In the genomic region with DNA sequence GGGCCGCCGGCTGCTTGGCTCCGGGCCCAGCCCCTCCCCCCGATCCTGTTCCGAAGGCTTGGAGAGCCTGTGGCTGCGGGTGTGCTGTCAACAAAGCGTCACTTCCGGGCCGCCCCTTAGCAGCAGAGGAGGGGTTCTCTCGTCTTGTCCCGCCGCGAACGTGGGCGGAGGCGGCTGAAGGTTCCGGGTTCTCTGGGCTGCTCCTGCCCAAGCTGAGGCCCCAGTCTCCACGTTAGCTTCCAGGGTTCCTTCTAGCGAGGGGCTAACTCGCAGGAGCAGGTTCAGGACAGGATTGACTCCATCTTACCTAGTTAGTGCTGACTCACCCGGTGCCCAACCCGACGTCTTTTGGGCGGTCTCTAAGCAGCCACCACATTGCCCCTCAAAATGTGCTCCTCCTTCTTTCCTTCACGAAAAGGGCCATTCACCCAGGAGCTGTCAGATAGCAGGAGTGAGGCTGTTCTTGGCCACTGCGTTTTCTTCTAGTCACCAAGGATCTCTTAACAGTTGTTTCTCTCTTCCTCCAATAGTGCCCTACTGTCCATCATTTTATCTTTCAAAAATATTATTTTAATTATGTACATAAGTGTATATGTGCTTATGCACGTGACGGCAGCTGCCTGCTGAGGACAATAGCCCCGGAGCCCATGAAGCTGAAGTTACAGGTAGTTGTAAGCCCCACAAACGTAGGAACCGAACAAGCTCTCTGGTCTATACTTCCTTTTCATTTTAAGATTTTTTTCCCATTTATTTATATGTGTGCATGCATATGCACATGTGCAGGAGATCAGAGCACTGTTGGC, we compare ENCODE assay signal across 8 mouse cellular contexts. TPM values are rescaled to one million over a fixed set of nuclear protein-coding genes. Genes with fewer than 3 reads are reported as not detected.
DNase-seq lines count a peak whose midpoint lies in the region; ATAC-seq lines count a peak whose summit lies in the region.

TSS of gene Zer1 (minus strand) at position 114 of the 803 bp plus-strand sequence.

- peak; percentile 96 for ATAC-seq in hindbrain, embryonic 12.5 days (ENCODE audit: low FRiP score)

- H3K36me3 ChIP-seq in hindbrain, embryonic 12.5 days: no peaks in the 10 kb centered on the region

- peak; percentile 97 for DNase-seq in Muller cell, postnatal 12 days (ENCODE audit: inconsistent ontology term)
- DNase-seq in cerebellum, adult 9-11 months: peak; percentile 96
- peak; percentile 92 to 93 for DNase-seq in frontal cortex, postnatal 10 days (ENCODE audit: low spot score in 2 of 2)
- DNase-seq in layer of hippocampus, postnatal 14 days (ENCODE audit: low spot score in 2 of 2): peak; percentile 95 to 96
- DNase-seq in lung, postnatal 14 days: peak; percentile 97
- DNase-seq in retina, adult 2 months (ENCODE audit: low read depth, low spot score): peak; percentile 85
- peak; percentile 92 to 93 for DNase-seq in thymus, postnatal 36 days

- peaks cover 33% of the 10 kb centered on the region for H3K4me1 ChIP-seq in hindbrain, embryonic 12.5 days

- WGBS in hindbrain, embryonic 12.5 days: 12% methylated on average over 26 of the region's 31 CpGs

- no peaks in the 10 kb centered on the region for H3K27me3 ChIP-seq in hindbrain, embryonic 12.5 days

- no peaks in the 10 kb centered on the region for H3K9me3 ChIP-seq in hindbrain, embryonic 12.5 days (replicated peaks)

- H3K4me2 ChIP-seq in hindbrain, embryonic 12.5 days (replicated peaks): peak within 1 kb of the TSS; percentile 93

- peak within 1 kb of the TSS; percentile 92 for H3K9ac ChIP-seq in hindbrain, embryonic 12.5 days

- H3K27ac ChIP-seq in hindbrain, embryonic 12.5 days: peak within 1 kb of the TSS; percentile 84

- peak within 1 kb of the TSS; percentile 86 for H3K4me3 ChIP-seq in hindbrain, embryonic 12.5 days

RNA-seq across cellular contexts. Expression of gene Zer1, which starts in this region (rescaled TPM):
- polyA plus RNA-seq in hindbrain, embryonic 12.5 days (2016; fragmentation: Nextera tagmentation; extraction: Ambion mirVana): 11.8 and 12.6 TPM in 2 replicates
- 100 to 1,000 TPM; 160 to 173 TPM for total RNA-seq in layer of hippocampus, postnatal 14 days (2021)

Comparison
In these comparisons a context has a peak if more than half of its experiments do, and no peak if none do; other contexts are left out.
1. Peak in every context shown above with its lines: DNase-seq, ATAC-seq, H3K4me3 ChIP-seq and H3K27ac ChIP-seq.